Mouse (Mus musculus) CD4-positive, CD25-positive, alpha-beta regulatory T cell, adult 9 weeks (primary cell): ENCODE data around the gene Gm12216. TPM values are rescaled to one million over a fixed set of nuclear protein-coding genes. Genes with fewer than 3 reads are reported as not detected.

Experiments
- polyA plus RNA-seq: library from polyadenylated mRNA; unstranded; fragments of 100-300 nt; shearing (Covaris generic); gene quantifications from one replicate; pipeline ENCODE4 v1.2.1, GENCODE M21; 2017

The Gm12216 gene
- 36.8 TPM for polyA plus RNA-seq

GRCm38 (mm10) chr11:53858761-53859580 is at the start of gene Gm12216:
Gm12216 (minus strand) TSS chr11:53859256.

GRCm38 (mm10) chr11:53891505-53892451 is 32.7 kb upstream of the Gm12216 start, which contains the start of gene Slc22a5:
Slc22a5 (minus strand) TSS chr11:53891660.

GRCm38 (mm10) chr11:53773087-53773486 is 86.0 kb downstream of the Gm12216 start, which contains the start of gene Gm17334:
Gm17334 (minus strand) TSS chr11:53773187.

GRCm38 (mm10) chr11:53769760-53770124 is 89.3 kb downstream of the Gm12216 start, which contains the start of gene Irf1:
Irf1 (plus strand) TSS chr11:53770014.

Other genes with a start within 250 kb of the Gm12216 start
- 7.0 TPM for gene Il4, start 240.6 kb downstream of the Gm12216 start, polyA plus RNA-seq
- gene Il13, start 224.6 kb downstream of the Gm12216 start, polyA plus RNA-seq, result not detected
- 57.4 TPM for gene Rad50, start 151.9 kb downstream of the Gm12216 start, polyA plus RNA-seq
- not detected for gene Il5, start 138.5 kb downstream of the Gm12216 start, polyA plus RNA-seq
- gene Irf1, start 89.2 kb downstream of the Gm12216 start, polyA plus RNA-seq, result 436 TPM
- gene Gm17334, start 86.1 kb downstream of the Gm12216 start, polyA plus RNA-seq, result 3.4 TPM
- 46.8 TPM for gene Slc22a5, start 32.4 kb upstream of the Gm12216 start, polyA plus RNA-seq
- 0.47 TPM for gene Slc22a21, start 121.1 kb upstream of the Gm12216 start, polyA plus RNA-seq
- 0.20 TPM for gene Slc22a4, start 168.8 kb upstream of the Gm12216 start, polyA plus RNA-seq
- gene Pdlim4, start 209.8 kb upstream of the Gm12216 start, polyA plus RNA-seq, result 22.2 TPM
- not detected for gene P4ha2, start 240.8 kb upstream of the Gm12216 start, polyA plus RNA-seq